Mouse (Mus musculus): ENCODE data around the gene Srprb. TPM values are rescaled to one million over a fixed set of nuclear protein-coding genes. Genes with fewer than 3 reads are reported as not detected.
"Not testable (repeated sequence)": the region's sequence is repeated elsewhere in the genome, so short reads cannot be mapped to it uniquely, and the experiment has no call there.

Srprb gene
- total RNA-seq, 2 experiments from 2014 or later = 21.1 to 21.7 TPM

DNA sequence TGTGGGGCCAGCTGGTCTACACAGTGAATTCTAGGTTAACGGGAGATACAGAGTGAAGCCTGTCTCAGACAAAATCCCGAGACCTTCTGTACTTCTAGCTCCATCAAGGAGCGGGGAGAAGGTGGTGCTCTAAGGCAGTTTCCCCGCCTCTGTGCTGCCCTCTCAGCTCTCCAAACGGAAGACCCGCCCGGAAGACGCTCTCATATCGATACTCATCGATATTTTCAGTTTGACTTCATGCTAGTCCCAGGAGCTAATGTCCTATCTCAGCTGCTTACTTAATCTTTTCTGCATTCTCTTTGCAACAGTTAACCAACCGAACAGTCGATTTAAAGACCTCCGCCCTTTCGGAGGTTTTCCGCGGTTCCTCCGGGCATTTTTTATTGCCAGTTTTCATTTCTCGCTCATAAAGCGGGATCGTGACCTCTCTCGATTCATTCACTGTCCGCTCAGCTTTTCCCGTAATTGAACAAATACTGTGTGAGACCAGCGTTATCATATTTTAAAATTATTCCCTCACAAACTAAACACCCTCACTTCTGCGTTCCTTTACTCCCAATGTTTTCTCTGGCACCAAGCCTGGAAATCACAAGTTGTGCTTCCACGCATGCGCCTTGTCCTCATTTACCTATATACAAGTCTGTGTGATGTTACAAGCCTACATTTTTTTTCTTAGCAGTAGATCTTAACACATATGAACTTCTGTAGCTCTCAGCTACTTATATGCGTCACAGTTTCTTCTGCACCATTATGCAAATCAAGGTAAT lies 10.9 kb upstream of the Srprb start:
- DNase-seq (ENCODE audit: low spot score in 2 of 2) = no peak

DNA sequence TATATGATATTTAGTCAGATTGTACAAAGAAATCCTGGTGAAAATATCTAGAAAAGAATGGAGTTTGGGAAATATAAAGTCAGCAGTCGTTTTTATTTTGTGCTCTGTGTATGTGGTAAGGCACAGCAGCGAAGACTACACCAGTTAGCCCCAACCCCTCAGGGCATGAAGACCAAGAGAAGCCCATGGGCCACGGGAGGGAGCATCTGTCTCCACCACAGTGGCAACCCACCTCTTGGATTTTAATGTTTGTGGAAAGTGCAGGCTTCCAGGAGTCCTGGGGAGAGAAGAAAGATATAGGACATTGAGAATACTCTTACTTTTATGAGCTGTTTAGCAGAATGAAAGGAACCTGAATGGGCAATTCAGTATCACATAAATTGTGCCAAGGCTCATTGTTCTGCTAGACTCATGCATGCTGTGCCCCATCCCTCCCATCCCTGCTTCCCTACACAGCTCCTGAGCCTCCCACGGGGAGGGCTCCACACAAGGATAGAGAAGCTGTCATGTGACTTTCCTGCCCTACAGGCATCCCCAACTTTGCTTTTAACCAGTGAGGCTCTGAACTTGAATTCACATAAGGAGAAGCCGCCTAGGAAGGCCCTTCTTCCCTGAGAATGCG lies 7.0 kb upstream of the Srprb start:
- no peak for DNase-seq (ENCODE audit: low spot score in 2 of 2)

DNA sequence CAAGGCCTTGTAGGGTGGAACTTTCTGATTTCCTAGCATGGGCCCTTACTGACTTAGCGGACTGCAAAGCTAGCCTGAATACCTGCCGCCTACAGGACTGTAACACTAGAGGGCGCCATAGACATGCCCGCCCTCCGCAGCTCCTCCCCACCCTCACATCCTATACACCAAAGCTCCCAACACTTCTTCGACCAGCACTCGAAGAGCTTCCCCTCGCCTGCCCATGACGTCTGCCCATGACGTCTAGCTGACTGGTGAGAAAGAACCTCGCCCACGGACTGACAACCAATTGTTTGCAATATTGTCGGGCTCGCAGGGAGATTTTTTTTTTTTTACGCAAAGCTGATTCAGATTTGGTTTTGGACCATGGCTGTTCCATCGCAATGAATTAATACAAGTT lies 5.9 kb upstream of the Srprb start:
- DNase-seq (ENCODE audit: low spot score in 2 of 2) = peak; percentile 39 to 76

GRCm38 (mm10) chr9:103205786-103206185 lies 3.8 kb upstream of the Srprb start:
- DNase-seq (ENCODE audit: low spot score in 2 of 2) = no peak

GRCm38 (mm10) chr9:103188416-103188815 lies 13.5 kb downstream of the Srprb start:
- no peak for DNase-seq (ENCODE audit: low spot score in 2 of 2)

- no peak for DNase-seq (ENCODE audit: low spot score in 2 of 2)
These were observed 15.2 kb downstream of the Srprb start for GRCm38 (mm10) chr9:103186747-103187146.

GRCm38 (mm10) chr9:103185946-103186345 lies 16.0 kb downstream of the Srprb start:
- DNase-seq (ENCODE audit: low spot score in 2 of 2) = no peak

DNA sequence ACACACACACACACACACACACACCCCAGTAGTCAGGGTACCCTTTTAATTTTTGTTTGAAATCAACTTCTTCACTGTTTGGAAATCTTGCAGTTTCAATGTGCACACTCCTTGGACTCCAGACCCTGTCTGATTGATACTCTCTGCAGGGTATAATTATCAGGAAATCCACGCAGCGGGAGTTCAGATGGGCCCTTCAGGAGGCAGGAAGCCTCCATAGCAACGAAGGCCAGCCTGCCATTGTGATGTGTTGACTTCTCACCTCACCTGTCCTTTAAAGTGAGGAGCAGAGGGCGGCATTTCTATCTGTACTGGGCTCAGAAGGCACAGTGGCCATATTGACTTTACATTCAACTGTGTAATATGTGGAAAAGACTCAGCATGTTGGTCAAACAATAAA lies 17.1 kb downstream of the Srprb start:
- no peak for DNase-seq (ENCODE audit: low spot score in 2 of 2)

DNA sequence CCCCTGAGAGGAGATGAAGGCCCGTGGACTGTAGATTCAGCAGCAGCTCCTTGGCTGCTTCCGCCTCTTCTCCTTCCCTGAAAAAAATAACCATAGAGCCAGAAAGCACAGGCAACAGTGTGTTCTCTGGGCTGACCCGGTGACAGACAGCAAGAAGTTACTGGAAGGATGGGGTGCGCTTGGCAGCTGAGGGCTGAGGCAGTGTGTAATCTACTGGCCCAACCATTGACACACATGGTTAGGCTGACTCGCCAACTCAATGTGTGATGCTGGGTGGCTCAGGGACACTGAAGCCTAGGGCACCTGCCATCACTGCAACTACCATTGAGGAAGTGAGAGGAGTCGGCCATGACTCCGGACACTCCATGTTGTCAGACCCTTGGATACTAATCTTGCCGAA lies 20.1 kb downstream of the Srprb start:
- no peak for DNase-seq (ENCODE audit: low spot score in 2 of 2)

GRCm38 (mm10) chr9:103180807-103181565 lies 21.0 kb downstream of the Srprb start:
- peak; percentile 16 to 35 for DNase-seq (ENCODE audit: low spot score in 2 of 2)

DNA sequence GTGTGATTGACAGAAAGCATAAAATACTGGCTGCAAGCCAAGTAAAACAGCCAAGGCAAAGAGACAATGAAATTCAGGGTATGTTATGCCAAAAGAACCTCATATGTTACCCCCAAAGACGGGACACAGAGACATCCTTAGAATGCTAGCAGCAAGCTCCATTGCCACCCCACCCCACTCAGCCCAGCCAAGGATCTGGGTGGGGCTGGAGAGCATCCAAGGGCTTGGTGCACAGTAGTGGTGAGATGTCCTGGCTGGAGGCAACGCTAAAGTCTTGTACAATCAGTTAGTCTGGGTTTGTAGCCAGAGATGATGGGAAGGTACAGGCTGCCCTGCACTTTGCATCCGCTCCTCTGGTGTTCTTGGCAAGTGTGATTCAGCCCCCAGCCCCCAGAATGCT lies 21.6 kb downstream of the Srprb start:
- DNase-seq (ENCODE audit: low spot score in 2 of 2) = peak in 1 of 2 experiments; percentile 32

DNA sequence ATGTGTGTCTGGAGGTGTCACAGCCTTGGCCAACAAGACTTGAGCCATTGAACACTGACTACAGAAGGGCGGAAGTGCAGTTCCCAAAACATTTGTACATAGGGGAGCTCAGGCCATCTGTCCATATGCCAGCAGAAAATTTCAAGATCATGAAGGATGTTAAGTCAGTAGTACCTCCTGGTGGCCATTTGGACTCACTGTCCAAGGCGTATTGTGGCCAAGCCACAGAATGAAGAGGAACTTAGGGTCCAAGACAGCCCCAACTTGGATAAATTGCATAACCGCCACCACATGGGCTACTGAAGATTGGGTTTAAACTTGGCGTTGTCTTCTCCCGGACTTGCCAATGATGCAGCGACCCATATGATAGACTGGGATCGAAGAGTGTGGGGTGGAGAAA lies 26.2 kb downstream of the Srprb start:
- no peak for DNase-seq (ENCODE audit: low spot score in 2 of 2)

DNA sequence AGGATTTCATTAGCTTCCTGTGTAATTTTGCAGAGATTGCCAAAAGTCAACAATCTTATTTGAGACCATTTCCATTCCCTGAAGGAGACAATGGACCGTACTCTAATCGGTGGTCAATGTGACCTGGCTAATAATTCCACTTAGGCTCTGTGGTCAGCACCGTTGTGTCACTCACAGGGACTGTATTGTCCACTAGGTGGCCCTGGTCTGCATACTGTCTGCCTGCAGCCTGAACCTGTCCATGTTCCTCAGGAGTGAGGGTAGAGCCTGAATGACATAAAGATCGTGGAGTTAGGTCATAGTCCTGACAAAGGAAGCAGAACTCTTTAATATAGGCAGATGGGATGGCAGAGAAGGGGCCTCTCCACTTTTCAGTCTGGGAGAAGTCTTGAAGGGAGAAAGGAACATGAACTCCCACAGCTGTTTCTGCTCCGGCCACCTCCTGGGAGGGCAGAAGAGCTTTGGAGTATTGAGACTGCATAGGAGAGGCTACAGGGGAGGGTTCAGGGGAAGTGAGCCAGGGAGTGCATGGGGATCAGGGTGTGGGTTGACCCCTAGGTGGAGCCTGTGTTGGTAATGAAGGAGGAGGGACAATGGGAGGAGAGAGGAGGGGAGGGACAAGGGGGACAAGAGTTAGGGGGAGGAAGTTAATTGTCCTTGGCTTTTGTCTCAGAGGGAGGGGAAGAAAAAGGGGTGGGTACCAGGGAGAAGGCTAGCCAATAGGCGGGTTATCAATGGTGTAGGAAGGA lies 27.0 kb downstream of the Srprb start:
- no peak for DNase-seq (ENCODE audit: low spot score in 2 of 2)

GRCm38 (mm10) chr9:103168771-103169170 lies 33.2 kb downstream of the Srprb start:
- DNase-seq (ENCODE audit: low spot score in 2 of 2) = peak in 1 of 2 experiments; percentile 48

- DNase-seq (ENCODE audit: low spot score in 2 of 2) = no peak
These were observed 33.9 kb downstream of the Srprb start for GRCm38 (mm10) chr9:103168046-103168445.

DNA sequence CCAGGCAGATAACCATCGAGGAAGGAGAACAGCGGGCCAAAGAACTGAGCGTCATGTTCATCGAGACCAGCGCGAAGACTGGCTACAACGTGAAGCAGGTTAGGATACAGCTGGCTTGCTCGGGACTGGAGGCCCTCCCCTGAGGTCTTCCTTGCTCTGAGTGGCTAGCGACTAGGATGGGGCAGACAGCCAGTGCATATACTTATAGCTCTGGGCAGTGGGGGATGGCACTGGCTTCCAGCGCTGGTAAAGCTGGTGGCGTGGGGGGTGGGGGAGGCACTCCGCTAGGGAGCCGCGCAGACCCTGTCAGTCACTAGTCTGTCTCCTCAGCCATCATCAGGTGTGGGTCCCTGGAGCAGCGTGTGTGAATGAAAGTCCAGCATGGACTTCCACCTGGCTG lies 38.1 kb downstream of the Srprb start:
- DNase-seq (ENCODE audit: low spot score in 2 of 2) = no peak

GRCm38 (mm10) chr9:103155158-103155557 lies 46.8 kb downstream of the Srprb start:
- not testable (repeated sequence) for DNase-seq (ENCODE audit: low spot score in 2 of 2)

DNA sequence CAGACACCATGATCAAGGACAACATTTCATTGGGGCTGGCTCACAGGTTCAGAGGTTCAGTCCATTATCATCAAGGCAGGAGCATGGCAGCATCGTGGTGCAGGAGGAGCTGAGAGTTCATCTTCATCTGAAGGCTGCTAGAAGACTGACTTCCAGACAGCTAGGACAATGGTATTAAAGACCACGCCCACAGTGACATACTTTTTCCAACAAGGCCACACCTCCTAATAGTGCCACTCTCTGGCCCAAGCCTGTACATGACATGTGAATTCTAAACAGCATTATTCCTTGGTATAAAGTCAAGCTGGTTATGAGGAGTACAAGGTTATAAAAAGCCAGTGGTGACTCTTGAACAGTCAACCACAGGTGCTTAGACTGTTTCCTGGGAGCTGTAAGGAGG lies 47.4 kb downstream of the Srprb start:
- no peak for DNase-seq (ENCODE audit: low spot score in 2 of 2)

DNA sequence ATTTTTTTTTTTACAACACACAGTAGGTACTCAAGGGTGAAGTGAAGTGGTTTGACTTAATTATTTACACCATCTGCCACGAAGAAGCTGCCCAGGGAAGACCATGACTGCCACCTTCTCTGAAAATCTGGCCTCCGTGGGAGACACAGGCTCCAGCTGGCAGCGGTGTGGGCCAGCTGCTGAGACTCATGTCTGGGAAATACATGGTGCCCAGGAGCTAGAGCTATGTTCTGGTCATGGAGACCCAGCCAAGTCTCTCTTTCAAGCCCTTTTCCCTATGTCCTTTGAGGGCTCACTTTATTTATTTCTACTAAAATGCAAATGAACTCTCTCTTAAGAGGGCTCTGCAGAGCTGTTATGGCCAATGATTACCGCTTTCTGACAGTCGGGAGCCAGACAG lies 48.7 kb downstream of the Srprb start:
- no peak for DNase-seq (ENCODE audit: low spot score in 2 of 2)

DNA sequence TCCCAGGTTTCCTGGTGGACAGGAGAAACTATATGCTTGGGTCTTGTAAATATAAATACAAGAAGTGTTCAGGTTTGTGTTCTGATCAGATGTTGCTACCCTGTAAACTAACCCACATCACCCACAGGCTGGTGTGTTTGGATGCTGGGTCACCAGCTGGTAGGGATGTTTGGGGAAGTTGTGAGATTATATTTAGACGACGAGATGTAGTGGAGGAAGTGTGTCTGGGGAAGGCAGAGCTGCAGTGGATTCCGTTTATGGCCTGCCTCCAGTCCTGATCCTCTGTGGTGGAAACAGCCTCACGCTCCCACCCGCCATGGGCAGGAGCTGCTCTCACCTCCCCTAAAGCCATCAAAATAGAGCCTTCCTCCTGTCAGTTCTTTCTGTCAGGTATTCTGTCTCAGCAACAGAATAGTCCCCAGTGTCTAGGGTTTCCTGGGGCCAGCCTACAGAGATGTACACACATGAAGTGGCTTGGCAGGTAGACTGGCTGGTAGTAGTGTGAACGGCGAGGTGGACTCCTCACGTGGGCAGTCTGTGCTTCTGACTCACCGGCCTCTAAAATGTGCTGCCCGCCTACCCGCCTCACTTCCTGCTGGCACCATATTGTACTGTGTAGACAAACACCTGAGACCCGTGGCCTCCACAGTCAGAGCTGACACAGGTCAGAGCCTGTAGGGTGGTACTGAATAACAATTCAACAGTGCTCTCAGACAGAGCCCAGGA lies 52.7 kb downstream of the Srprb start:
- no peak for DNase-seq (ENCODE audit: low spot score in 2 of 2)

- no peak for DNase-seq (ENCODE audit: low spot score in 2 of 2)
These were observed 54.8 kb downstream of the Srprb start for GRCm38 (mm10) chr9:103147103-103147502.

Data from layer of hippocampus, adult 18-20 months (tissue).